Mouse (Mus musculus) kidney, adult 2 months (tissue): ENCODE measurements around the gene Olfr399.

Source experiments
- CTCF ChIP-seq: fragments of 200-500 bp; conservative IDR thresholded peaks from 2 replicates; pipeline ENCODE4 v1.5.1; 2011; ENCODE audit warnings: low read depth, mild to moderate bottlenecking, control low read depth, low read length, moderate library complexity, mixed read lengths; ENCODE audit not compliant: insufficient read depth, insufficient read length
- POLR2A ChIP-seq: fragments of 200-500 bp; IDR thresholded peaks from one replicate; pipeline ENCODE4 v1.6.1; 2011; ENCODE audit warnings: low read depth, low read length, control low read depth

DNA sequence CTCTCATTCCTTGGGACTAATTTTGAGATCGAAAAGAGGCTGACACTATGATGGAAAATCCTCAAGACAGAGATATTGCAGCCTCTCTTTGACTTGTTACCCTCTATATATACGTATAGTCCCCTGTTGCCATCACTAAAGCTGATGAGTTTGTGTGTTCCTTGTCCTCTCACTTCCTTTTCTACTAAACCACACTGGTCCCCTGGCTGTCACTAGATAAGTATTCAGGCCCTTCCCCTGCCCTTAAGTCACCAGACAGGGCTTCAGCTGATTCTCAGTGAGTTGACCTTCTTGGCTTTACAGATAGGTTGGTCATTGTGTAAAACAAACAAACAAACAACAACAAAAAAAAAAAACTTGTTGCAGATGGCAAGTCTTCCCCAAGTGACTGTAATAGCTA is 45.1 kb upstream of the Olfr399 start:
- TF ChIP-seq CTCF (no peak), POLR2A (no peak)
